Mouse (Mus musculus): ENCODE data around the gene Trem2. TPM values are rescaled to one million over a fixed set of nuclear protein-coding genes. Genes with fewer than 3 reads are reported as not detected.

The Trem2 gene
- polyA plus RNA-seq, 1 experiment = 12.2 TPM

DNA sequence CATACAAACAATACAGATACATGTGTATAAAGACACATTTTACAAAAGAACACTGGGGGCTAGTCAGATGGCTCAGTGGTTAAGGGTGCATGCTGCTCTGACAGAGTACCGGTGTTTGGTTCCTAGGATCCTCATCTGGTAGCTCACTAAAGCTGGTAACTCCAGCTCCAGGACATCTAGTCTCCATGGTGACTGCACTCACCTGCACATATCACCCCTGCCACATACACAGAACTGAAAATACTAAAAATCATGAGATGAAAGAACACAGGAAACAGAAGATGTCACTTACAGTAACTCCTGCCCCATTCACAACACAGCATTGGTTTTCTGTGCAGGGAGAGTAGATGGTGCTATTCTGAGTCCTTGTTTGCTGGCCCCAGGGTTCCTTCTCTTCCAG lies 27.5 kb upstream of the Trem2 start:
- H3K27ac ChIP-seq (ENCODE audit: insufficient read depth, low read length) = no peak overlapping the region
- no peak for DNase-seq
- H3K4me3 ChIP-seq (replicated peaks; ENCODE audit: insufficient read depth, low read depth, low read length) = no peak overlapping the region
- WGBS = 97% methylated on average over 1 of the region's 1 CpGs
- H3K27me3 ChIP-seq (ENCODE audit: control insufficient read depth, insufficient read depth, low read length) = no peaks in the 10 kb centered on the region
- TF ChIP-seq POLR2A (IDR thresholded peaks at IDR 0.05; ENCODE audit: borderline replicate concordance, insufficient read depth, low read length) = no peak
- TF ChIP-seq CTCF (IDR thresholded peaks at IDR 0.05; ENCODE audit: borderline replicate concordance, insufficient read depth, low read depth, low read length) = no peak
- no peaks in the 10 kb centered on the region for H3K4me1 ChIP-seq (ENCODE audit: control insufficient read depth, insufficient read depth, low read length)

DNA sequence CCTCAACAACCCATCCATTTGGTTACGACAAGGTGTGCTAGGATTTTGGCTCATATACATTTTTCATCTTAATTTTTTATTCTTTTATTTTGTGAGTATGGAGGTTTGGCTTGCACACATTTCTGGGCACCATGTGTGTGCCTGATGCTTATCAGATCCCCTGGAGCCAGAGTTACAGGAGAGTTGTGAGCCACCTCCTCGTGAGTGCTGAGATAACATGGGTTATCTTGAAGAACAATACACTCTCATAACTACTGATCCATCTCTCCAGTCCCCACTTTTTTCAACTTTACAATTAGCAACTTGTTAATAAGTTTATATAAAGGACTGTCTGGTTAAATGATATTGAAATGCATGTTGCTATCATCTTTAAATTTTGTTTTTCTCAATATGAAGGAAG lies 24.9 kb upstream of the Trem2 start:
- 82% methylated on average over 2 of the region's 2 CpGs for WGBS
- Histone ChIP-seq H3K27me3 (ENCODE audit: control insufficient read depth, insufficient read depth, low read length) (no peaks in the 10 kb centered on the region), H3K4me3 (replicated peaks; ENCODE audit: insufficient read depth, low read depth, low read length) (no peak overlapping the region), H3K27ac (ENCODE audit: insufficient read depth, low read length) (no peak overlapping the region), H3K4me1 (ENCODE audit: control insufficient read depth, insufficient read depth, low read length) (no peaks in the 10 kb centered on the region)
- DNase-seq = no peak
- TF ChIP-seq POLR2A (IDR thresholded peaks at IDR 0.05; ENCODE audit: borderline replicate concordance, insufficient read depth, low read length) (no peak), CTCF (IDR thresholded peaks at IDR 0.05; ENCODE audit: borderline replicate concordance, insufficient read depth, low read depth, low read length) (no peak)

DNA sequence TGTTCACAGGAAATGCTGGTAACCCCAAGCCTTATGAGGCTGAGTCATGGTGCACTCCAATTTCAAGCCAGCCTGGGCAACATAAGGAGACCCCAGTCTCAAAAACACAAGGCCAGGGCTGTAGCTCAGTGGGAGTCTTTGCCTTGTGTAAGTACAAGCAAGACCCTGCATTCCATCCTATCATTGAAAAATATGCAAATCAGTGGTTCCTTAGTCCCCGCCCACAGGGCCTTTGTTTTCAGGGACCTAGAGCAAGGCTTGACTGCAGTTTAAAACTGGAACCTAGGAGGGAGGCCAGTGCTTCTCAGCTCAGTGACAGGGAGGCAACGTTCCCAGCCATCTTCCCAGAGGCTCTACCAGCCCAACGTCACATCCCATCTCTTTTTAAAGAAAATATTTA lies 23.0 kb upstream of the Trem2 start:
- Histone ChIP-seq H3K4me3 (replicated peaks; ENCODE audit: insufficient read depth, low read depth, low read length) (no peak overlapping the region), H3K27ac (ENCODE audit: insufficient read depth, low read length) (no peak overlapping the region), H3K27me3 (ENCODE audit: control insufficient read depth, insufficient read depth, low read length) (no peaks in the 10 kb centered on the region), H3K4me1 (ENCODE audit: control insufficient read depth, insufficient read depth, low read length) (no peaks in the 10 kb centered on the region)
- DNase-seq = no peak
- no peak for TF ChIP-seq CTCF (IDR thresholded peaks at IDR 0.05; ENCODE audit: borderline replicate concordance, insufficient read depth, low read depth, low read length)
- TF ChIP-seq POLR2A (IDR thresholded peaks at IDR 0.05; ENCODE audit: borderline replicate concordance, insufficient read depth, low read length) = no peak
- WGBS = 54% methylated on average over 3 of the region's 3 CpGs

DNA sequence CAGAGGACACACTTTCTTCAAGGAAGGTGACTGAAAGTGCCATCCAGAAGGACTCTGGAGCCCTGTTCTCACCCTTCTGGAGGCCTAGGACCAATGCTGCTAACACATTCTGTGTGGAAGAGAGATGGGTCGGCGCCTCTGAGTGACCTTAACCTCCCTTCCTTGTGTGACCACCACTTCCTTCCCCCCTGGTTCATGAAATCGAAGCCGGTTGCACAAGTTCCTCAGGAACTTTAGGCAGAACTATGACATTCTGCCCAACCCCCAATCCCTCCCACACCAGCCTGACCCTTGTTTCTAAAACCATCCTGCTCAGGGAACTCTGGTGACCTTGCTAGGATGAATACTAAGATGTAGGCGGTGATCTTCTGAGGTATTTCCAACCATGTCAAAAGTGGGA lies 21.9 kb upstream of the Trem2 start:
- no peak for DNase-seq
- Histone ChIP-seq H3K27me3 (ENCODE audit: control insufficient read depth, insufficient read depth, low read length) (no peaks in the 10 kb centered on the region), H3K27ac (ENCODE audit: insufficient read depth, low read length) (no peak overlapping the region), H3K4me1 (ENCODE audit: control insufficient read depth, insufficient read depth, low read length) (no peaks in the 10 kb centered on the region), H3K4me3 (replicated peaks; ENCODE audit: insufficient read depth, low read depth, low read length) (no peak overlapping the region)
- 93% methylated on average over 5 of the region's 5 CpGs for WGBS
- TF ChIP-seq POLR2A (IDR thresholded peaks at IDR 0.05; ENCODE audit: borderline replicate concordance, insufficient read depth, low read length) = no peak
- no peak for TF ChIP-seq CTCF (IDR thresholded peaks at IDR 0.05; ENCODE audit: borderline replicate concordance, insufficient read depth, low read depth, low read length)

DNA sequence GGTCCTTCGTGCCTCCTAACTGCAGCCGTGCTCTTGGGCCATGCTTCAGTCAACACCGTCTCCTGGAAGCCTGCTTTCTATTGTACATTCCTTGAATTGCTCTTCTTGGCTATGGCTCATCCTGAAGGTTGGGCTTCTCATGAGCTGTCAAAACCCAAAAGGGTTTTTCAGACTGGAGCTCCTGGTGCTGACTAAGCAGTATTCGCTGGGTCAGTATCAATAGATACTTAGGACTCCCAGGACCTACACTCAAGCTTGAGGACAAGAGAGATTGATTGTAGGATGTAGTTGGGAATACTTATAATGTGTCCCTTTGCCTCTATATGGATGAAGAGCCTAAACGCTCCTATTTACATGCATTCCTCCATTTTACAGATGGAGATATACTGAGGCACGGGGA lies 21.1 kb upstream of the Trem2 start:
- no peak overlapping the region for H3K27ac ChIP-seq (ENCODE audit: insufficient read depth, low read length)
- no peaks in the 10 kb centered on the region for H3K4me1 ChIP-seq (ENCODE audit: control insufficient read depth, insufficient read depth, low read length)
- DNase-seq = no peak
- 92% methylated on average over 6 of the region's 6 CpGs for WGBS
- TF ChIP-seq POLR2A (IDR thresholded peaks at IDR 0.05; ENCODE audit: borderline replicate concordance, insufficient read depth, low read length) (no peak), CTCF (IDR thresholded peaks at IDR 0.05; ENCODE audit: borderline replicate concordance, insufficient read depth, low read depth, low read length) (no peak)
- H3K4me3 ChIP-seq (replicated peaks; ENCODE audit: insufficient read depth, low read depth, low read length) = no peak overlapping the region
- no peaks in the 10 kb centered on the region for H3K27me3 ChIP-seq (ENCODE audit: control insufficient read depth, insufficient read depth, low read length)

DNA sequence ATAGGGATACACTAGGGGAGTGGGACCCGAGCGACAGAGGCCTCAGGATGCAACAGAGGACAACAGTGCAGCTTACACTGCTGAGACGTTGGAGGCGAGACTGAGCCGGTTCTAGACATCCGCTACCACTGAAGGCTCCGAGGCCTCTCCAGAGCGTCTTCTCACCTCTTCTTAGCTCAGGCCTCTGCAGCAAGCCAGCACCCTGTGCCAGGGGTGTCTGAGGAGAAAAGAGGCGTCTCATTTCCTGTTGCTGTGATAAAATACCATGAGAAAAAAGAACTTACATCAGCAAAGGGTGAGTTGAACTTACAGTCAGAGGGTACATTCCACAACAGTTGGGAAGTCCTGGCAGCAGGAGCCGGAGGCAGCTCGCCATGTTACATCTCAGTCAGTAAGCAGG lies 20.6 kb upstream of the Trem2 start:
- no peaks in the 10 kb centered on the region for H3K4me1 ChIP-seq (ENCODE audit: control insufficient read depth, insufficient read depth, low read length)
- H3K27ac ChIP-seq (ENCODE audit: insufficient read depth, low read length) = no peak overlapping the region
- TF ChIP-seq CTCF (IDR thresholded peaks at IDR 0.05; ENCODE audit: borderline replicate concordance, insufficient read depth, low read depth, low read length) = no peak
- no peak for TF ChIP-seq POLR2A (IDR thresholded peaks at IDR 0.05; ENCODE audit: borderline replicate concordance, insufficient read depth, low read length)
- no peak overlapping the region for H3K4me3 ChIP-seq (replicated peaks; ENCODE audit: insufficient read depth, low read depth, low read length)
- no peaks in the 10 kb centered on the region for H3K27me3 ChIP-seq (ENCODE audit: control insufficient read depth, insufficient read depth, low read length)
- 85% methylated on average over 11 of the region's 11 CpGs for WGBS
- no peak for DNase-seq

DNA sequence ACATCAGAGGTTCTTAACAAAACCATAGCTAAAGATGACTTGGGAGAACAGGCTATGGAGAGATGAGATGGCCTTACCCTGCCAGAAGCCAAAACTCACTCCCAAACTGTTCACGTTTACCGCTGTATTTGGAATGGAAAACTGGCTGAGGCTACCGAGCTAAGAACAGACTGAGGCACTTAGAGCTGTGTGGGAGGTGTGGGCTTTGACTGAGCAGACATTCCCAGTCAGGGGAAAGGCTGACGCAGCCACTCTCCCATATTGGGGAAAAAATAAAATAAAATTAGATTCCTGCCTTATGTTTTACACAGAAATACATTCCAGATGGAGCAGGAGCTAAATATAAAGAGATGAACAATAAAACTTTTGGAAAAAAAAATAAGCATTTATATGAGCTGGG lies 19.5 kb upstream of the Trem2 start:
- no peak for TF ChIP-seq CTCF (IDR thresholded peaks at IDR 0.05; ENCODE audit: borderline replicate concordance, insufficient read depth, low read depth, low read length)
- no peak for TF ChIP-seq POLR2A (IDR thresholded peaks at IDR 0.05; ENCODE audit: borderline replicate concordance, insufficient read depth, low read length)
- no peak overlapping the region for H3K27ac ChIP-seq (ENCODE audit: insufficient read depth, low read length)
- no peak overlapping the region for H3K4me3 ChIP-seq (replicated peaks; ENCODE audit: insufficient read depth, low read depth, low read length)
- H3K4me1 ChIP-seq (ENCODE audit: control insufficient read depth, insufficient read depth, low read length) = no peaks in the 10 kb centered on the region
- WGBS = 79% methylated on average over 4 of the region's 4 CpGs
- DNase-seq = no peak
- no peaks in the 10 kb centered on the region for H3K27me3 ChIP-seq (ENCODE audit: control insufficient read depth, insufficient read depth, low read length)

DNA sequence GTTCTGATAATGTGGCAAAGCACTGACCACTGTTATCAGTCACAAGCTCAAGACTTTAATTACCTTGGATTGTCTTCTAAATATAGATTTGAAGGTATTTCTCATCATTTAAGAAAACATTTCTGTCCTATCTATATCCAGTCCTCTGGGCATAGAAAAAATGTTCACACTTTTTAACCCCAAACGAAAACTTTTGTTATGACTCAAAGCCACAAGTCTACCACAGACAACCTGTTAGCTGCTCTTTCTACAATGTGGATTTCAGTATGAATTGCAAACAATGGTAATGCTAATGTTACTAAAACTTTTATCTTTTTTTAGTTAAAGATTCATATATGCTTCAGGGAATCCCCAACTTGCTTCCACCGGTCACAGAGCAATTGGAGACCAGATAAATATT lies 13.7 kb upstream of the Trem2 start:
- no peaks in the 10 kb centered on the region for H3K27me3 ChIP-seq (ENCODE audit: control insufficient read depth, insufficient read depth, low read length)

More for the DNA sequence above, 13.7 kb upstream of the Trem2 start:
- DNase-seq = no peak
- Histone ChIP-seq H3K4me3 (replicated peaks; ENCODE audit: insufficient read depth, low read depth, low read length) (no peak overlapping the region), H3K27ac (ENCODE audit: insufficient read depth, low read length) (no peak overlapping the region), H3K4me1 (ENCODE audit: control insufficient read depth, insufficient read depth, low read length) (no peaks in the 10 kb centered on the region)
- WGBS = 88% methylated on average over 2 of the region's 2 CpGs
- TF ChIP-seq POLR2A (IDR thresholded peaks at IDR 0.05; ENCODE audit: borderline replicate concordance, insufficient read depth, low read length) = no peak
- no peak for TF ChIP-seq CTCF (IDR thresholded peaks at IDR 0.05; ENCODE audit: borderline replicate concordance, insufficient read depth, low read depth, low read length)
